Mouse (Mus musculus) c-Kit-positive CD71-positive TER-119-negative erythroid progenitor cells, embryonic 14.5 days (primary cell): ENCODE measurements around the gene Cyyr1.
"Not testable (repeated sequence)": the region's sequence is repeated elsewhere in the genome, so short reads cannot be mapped to it uniquely, and the experiment has no call there.

Source experiments
- DNase-seq: peaks from one replicate; pipeline ENCODE4 v3.0.0-alpha.2; 2013; ENCODE audit warnings: low read depth

Gene Cyyr1

GRCm38 (mm10) chr16:85553297-85553696 lies at the start of gene Cyyr1:
Gene Cyyr1, minus strand, starts transcription at chr16:85553397.
- not testable (repeated sequence) for DNase-seq

- no peak for DNase-seq
These were observed 35.6 kb upstream of the Cyyr1 start for GRCm38 (mm10) chr16:85588844-85589243.

- DNase-seq, result no peak
These were observed 34.5 kb upstream of the Cyyr1 start for GRCm38 (mm10) chr16:85587573-85588226.

GRCm38 (mm10) chr16:85566474-85566873 lies 13.3 kb upstream of the Cyyr1 start:
- DNase-seq, result no peak

GRCm38 (mm10) chr16:85553838-85554237 lies 641 bp upstream of the Cyyr1 start:
- no peak for DNase-seq

GRCm38 (mm10) chr16:85551976-85552375 lies 1.2 kb downstream of the Cyyr1 start:
- not testable (repeated sequence) for DNase-seq

GRCm38 (mm10) chr16:85549971-85550567 lies 3.1 kb downstream of the Cyyr1 start:
- no peak for DNase-seq

GRCm38 (mm10) chr16:85546519-85546918 lies 6.7 kb downstream of the Cyyr1 start:
- no peak for DNase-seq

GRCm38 (mm10) chr16:85541676-85542273 lies 11.4 kb downstream of the Cyyr1 start:
- DNase-seq, result no peak

- no peak for DNase-seq
These were observed 12.2 kb downstream of the Cyyr1 start for GRCm38 (mm10) chr16:85541023-85541422.

GRCm38 (mm10) chr16:85538367-85538766 lies 14.8 kb downstream of the Cyyr1 start:
- DNase-seq, result no peak

- no peak for DNase-seq
These were observed 17.1 kb downstream of the Cyyr1 start for GRCm38 (mm10) chr16:85536075-85536474.

GRCm38 (mm10) chr16:85527743-85528620 lies 25.2 kb downstream of the Cyyr1 start:
- DNase-seq, result no peak

GRCm38 (mm10) chr16:85524589-85524988 lies 28.6 kb downstream of the Cyyr1 start:
- no peak for DNase-seq

- DNase-seq, result no peak
These were observed 45.9 kb downstream of the Cyyr1 start for GRCm38 (mm10) chr16:85507264-85507663.

- DNase-seq, result no peak
These were observed 48.1 kb downstream of the Cyyr1 start for GRCm38 (mm10) chr16:85505108-85505507.

GRCm38 (mm10) chr16:85503416-85503815 lies 49.8 kb downstream of the Cyyr1 start:
- DNase-seq, result no peak

GRCm38 (mm10) chr16:85495837-85496236 lies 57.4 kb downstream of the Cyyr1 start:
- no peak for DNase-seq

- DNase-seq, result no peak
These were observed 65.0 kb downstream of the Cyyr1 start for GRCm38 (mm10) chr16:85488105-85488607.

- DNase-seq, result no peak
These were observed 65.9 kb downstream of the Cyyr1 start for GRCm38 (mm10) chr16:85487266-85487665.

GRCm38 (mm10) chr16:85484557-85484956 lies 68.6 kb downstream of the Cyyr1 start:
- no peak for DNase-seq

- no peak for DNase-seq
These were observed 78.6 kb downstream of the Cyyr1 start for GRCm38 (mm10) chr16:85474552-85475071.
